Mouse (Mus musculus) neural tube, embryonic 13.5 days (tissue): ENCODE measurements around the gene Birc6. TPM values are rescaled to one million over a fixed set of nuclear protein-coding genes. Genes with fewer than 3 reads are reported as not detected.

Source experiments
- ATAC-seq: fragments of 200-750 bp; cut with Nextera tagmentation; 2 replicates; pipeline ENCODE4 v1.8.0; 2017; ENCODE audit warnings: low read depth, mild to moderate bottlenecking, moderate TSS enrichment, moderate library complexity
- H3K27ac ChIP-seq: fragments of 300-500 bp; sonication (generic); replicated peaks from 2 replicates; pipeline ENCODE4 v1.5.1; 2015; ENCODE audit warnings: moderate library complexity, mild to moderate bottlenecking, inconsistent platforms
- H3K27me3 ChIP-seq: fragments of 300-500 bp; sonication (generic); 2 replicates; pipeline ENCODE4 v1.6.1; 2015; ENCODE audit warnings: mild to moderate bottlenecking, inconsistent platforms
- H3K36me3 ChIP-seq: fragments of 300-500 bp; sonication (generic); 2 replicates; pipeline ENCODE4 v1.6.1; 2015; ENCODE audit warnings: mild to moderate bottlenecking, inconsistent platforms
- H3K4me1 ChIP-seq: fragments of 300-500 bp; sonication (generic); replicated peaks from 2 replicates; pipeline ENCODE4 v1.6.1; 2015; ENCODE audit warnings: inconsistent platforms
- H3K4me2 ChIP-seq: fragments of 300-500 bp; sonication (generic); 2 replicates; pipeline ENCODE4 v1.6.1; 2015; ENCODE audit warnings: inconsistent platforms, mild to moderate bottlenecking, moderate library complexity
- H3K4me3 ChIP-seq: fragments of 300-500 bp; sonication (generic); 2 replicates; pipeline ENCODE4 v1.5.1; 2015; ENCODE audit warnings: mild to moderate bottlenecking, inconsistent platforms
- H3K9ac ChIP-seq: fragments of 300-500 bp; sonication (generic); 2 replicates; pipeline ENCODE4 v1.6.1; 2015; ENCODE audit warnings: moderate library complexity, mild to moderate bottlenecking, inconsistent platforms
- H3K9me3 ChIP-seq: fragments of 300-500 bp; sonication (generic); 2 replicates; pipeline ENCODE4 v1.6.1; 2016; ENCODE audit warnings: inconsistent platforms
- WGBS: fragments of 180-500 bp; shearing (Covaris S2); methylation state at CpG from one replicate; pipeline ENCODE4 v1.1.7; 2015; 5-methylcytosine and 5-hydroxymethylcytosine counted together
- polyA plus RNA-seq: library from polyadenylated mRNA; unstranded; fragments of >200 nt; fragmentation: Nextera tagmentation; extraction: Ambion mirVana; gene quantifications from 2 replicates; pipeline ENCODE4 v1.2.1, GENCODE M21; 2015

Birc6 gene
- polyA plus RNA-seq, 1 experiment from 2014 or later = 99.1 TPM

DNA sequence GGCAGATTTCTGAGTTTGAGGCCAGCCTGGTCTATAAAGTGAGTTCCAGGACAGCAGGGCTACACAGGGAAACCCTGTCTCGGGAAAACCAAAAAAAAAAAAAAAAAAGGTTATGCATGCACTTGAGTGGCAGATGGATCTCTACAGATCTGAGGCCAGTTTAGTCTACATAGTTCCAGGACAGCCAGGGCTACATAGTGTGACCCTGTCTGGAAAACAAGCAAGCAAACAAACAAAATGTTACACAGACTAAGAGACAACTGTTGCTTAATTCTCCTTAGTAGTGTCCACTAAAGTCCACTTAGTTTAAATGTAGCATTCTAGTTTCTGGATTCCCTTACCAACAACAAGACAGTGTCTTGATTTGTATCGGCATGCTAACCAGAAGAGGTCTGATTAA is 2.0 kb upstream of the Birc6 start:
- Histone ChIP-seq H3K4me3 (no peak overlapping the region), H3K4me1 (peaks cover 27% of the 10 kb centered on the region), H3K9me3 (no peaks in the 10 kb centered on the region), H3K9ac (no peak overlapping the region), H3K27ac (no peak overlapping the region), H3K36me3 (no peaks in the 10 kb centered on the region), H3K27me3 (no peaks in the 10 kb centered on the region), H3K4me2 (no peak overlapping the region)
- 87% methylated on average over 2 of the region's 2 CpGs for WGBS
- ATAC-seq = no peak

DNA sequence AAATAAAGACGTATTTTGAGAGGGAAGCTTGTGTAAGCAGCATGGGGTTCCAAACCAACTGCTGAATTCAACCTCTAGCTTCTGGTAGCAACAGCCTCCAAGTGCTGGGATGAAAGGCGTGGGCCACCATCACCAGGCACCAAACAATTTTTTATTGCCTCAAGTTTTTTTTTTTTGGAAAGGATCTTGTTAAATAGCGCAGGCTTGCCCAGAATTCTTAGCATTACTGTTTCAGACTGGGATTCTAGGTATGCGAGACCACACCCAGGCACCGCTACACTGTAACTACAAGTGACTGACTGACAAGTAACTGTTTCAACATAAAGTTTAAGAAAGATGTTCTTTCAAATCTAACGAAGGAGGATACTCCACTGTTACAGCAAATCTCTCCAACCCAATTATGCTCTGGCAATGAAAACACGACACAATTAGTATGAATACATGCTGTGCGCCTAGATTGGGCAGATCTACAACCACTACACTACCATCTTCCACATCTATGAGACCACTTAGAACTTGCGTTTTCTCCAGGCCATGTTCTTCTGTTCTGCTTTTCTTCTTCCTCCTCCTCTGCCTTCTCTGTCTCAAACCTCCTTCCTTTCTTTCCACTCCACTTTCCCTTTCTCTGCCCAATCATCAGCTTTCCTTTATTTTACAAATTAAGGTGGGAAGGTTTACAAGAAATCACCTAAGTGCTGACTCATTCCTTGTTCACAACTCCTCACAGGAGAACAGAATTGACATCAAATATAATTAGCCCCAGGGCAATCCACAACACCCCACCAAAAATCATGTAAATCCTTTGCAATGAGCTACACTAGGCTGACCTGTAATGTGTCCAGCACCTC is 1.1 kb upstream of the Birc6 start:
- 89% methylated on average over 9 of the region's 9 CpGs for WGBS
- no peaks in the 10 kb centered on the region for H3K9me3 ChIP-seq
- H3K27me3 ChIP-seq = no peaks in the 10 kb centered on the region
- H3K4me2 ChIP-seq = peak overlapping the region; percentile 62
- H3K9ac ChIP-seq = peak overlapping the region; percentile 79
- H3K4me3 ChIP-seq = peak overlapping the region; percentile 99
- peak; percentile 0; the same call in 1 of the 2 replicates for ATAC-seq
- H3K27ac ChIP-seq = peak overlapping the region; percentile 97
- H3K36me3 ChIP-seq = no peaks in the 10 kb centered on the region
- peaks cover 27% of the 10 kb centered on the region for H3K4me1 ChIP-seq

DNA sequence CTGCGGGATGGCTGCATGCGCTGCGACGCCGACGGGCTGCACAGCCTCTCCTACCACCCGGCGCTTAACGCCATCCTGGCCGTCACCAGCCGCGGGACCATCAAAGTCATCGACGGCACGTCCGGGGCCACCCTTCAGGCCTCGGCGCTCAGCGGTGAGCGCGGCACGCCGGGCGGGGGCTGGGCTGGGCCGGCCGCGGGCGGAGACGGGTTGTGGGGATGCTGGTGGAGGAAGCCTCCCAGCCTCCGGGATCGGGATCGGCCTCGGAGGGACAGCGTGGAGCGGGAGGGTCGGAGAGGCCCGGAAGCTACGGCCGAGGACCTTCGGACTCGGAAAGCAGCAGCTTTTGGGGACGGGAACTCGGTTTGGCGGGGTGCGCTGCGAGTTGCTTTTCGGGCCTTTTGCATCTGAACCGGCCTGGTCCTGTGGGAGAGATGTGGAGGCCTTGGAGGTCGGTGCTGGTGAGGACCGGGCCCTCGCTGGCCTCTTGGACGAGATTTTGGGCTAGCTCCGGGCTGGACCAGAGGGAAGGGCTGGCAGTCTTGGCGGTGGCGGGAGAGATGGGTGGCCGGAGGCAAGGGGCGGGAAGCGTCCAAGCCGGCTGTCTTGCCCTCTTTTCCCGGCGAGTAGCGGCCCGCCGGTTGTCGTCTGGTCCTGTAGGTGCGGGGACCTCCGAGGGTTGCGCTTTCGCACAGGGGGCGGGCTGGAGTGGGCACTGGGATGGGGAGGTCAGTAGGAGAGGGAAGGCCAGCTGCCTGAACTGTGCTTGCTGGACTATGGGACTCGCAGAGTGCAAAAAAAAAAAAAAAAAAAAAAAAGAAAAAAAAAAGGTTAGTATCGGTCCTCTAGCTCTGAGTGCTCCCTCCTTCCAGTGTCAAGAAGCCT is 795 bp downstream of the Birc6 start:
- Histone ChIP-seq H3K4me2 (peak overlapping the region; percentile 61), H3K36me3 (no peaks in the 10 kb centered on the region), H3K4me3 (peak overlapping the region; percentile 99), H3K27ac (peak overlapping the region; percentile 97), H3K9me3 (no peaks in the 10 kb centered on the region), H3K4me1 (peaks cover 27% of the 10 kb centered on the region), H3K27me3 (no peaks in the 10 kb centered on the region), H3K9ac (peak overlapping the region; percentile 98)
- under 1% methylated on average over 71 of the region's 72 CpGs for WGBS
- peak; percentile 66; the same call in 1 of the 2 replicates for ATAC-seq

DNA sequence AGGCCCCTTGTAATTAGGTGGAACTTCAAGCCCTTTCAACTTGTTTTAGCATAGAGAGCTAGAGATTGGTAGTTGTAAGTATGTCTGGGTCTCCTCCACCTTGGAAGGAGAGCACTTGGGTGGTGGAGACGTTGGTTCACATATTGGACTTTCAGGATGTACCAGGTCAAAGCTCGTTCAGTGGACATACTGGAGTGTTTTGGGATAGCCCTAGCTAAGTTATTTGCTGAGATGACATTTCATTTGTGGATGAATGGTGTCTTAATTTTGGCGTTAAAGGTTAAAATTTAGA is 1.4 kb downstream of the Birc6 start:
- 21% methylated on average over 3 of the region's 3 CpGs for WGBS
- peak overlapping the region; percentile 99 for H3K4me3 ChIP-seq
- H3K27me3 ChIP-seq = no peaks in the 10 kb centered on the region
- H3K4me1 ChIP-seq = peaks cover 27% of the 10 kb centered on the region
- H3K36me3 ChIP-seq = no peaks in the 10 kb centered on the region
- peak overlapping the region; percentile 61 for H3K4me2 ChIP-seq
- ATAC-seq = no peak
- peak overlapping the region; percentile 97; the same call in 1 of the 2 replicates for H3K27ac ChIP-seq
- H3K9me3 ChIP-seq = no peaks in the 10 kb centered on the region
- H3K9ac ChIP-seq = peak overlapping the region; percentile 98

DNA sequence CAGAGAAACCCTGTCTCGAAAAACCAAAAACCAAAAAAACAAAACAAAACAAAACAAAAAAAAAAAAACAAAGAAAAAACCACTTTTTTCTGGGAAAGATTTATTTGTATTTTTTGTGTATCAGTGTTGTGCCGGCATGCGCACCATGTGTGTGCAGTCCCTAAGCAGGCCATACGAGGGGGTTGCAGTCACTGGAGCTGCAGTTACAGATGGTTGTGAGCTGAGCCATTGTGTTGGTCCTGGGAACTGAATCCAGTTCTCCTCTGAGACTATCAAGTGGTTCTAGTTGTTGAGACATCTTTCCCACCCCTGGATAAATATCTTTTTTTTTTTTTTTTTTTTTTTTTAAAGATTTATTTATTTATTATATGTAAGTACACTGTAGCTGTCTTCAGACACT is 6.9 kb downstream of the Birc6 start:
- Histone ChIP-seq H3K27me3 (no peaks in the 10 kb centered on the region), H3K9ac (no peak overlapping the region), H3K9me3 (no peaks in the 10 kb centered on the region), H3K4me3 (no peak overlapping the region), H3K27ac (no peak overlapping the region), H3K4me1 (peaks cover 9% of the 10 kb centered on the region), H3K36me3 (no peaks in the 10 kb centered on the region), H3K4me2 (no peak overlapping the region)
- no peak for ATAC-seq
- over 99% methylated on average over 4 of the region's 4 CpGs for WGBS

DNA sequence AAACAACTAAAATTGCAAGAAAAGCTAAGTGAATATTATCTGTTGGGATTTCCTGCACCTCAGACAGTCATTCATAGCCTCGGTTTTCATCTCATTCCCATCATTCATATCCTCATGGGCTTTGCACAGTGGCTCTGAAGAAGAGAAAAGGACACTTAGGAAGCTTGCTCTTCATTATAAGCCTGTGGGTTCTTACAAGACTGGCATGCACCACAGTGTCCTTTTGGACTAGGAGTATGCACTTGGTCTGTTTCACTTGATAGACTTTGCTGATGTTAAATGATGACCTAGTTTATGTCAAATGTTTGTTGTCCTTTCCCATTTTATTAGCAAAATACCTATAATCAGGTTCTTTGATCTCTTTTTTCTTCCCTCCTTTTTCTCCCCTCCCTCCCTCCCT is 9.4 kb downstream of the Birc6 start:
- Histone ChIP-seq H3K4me3 (no peak overlapping the region), H3K4me1 (no peaks in the 10 kb centered on the region), H3K36me3 (no peaks in the 10 kb centered on the region), H3K27ac (no peak overlapping the region), H3K4me2 (no peak overlapping the region), H3K27me3 (no peaks in the 10 kb centered on the region), H3K9ac (no peak overlapping the region), H3K9me3 (no peaks in the 10 kb centered on the region)
- WGBS = 83% methylated on average over 1 of the region's 1 CpGs
- no peak for ATAC-seq

DNA sequence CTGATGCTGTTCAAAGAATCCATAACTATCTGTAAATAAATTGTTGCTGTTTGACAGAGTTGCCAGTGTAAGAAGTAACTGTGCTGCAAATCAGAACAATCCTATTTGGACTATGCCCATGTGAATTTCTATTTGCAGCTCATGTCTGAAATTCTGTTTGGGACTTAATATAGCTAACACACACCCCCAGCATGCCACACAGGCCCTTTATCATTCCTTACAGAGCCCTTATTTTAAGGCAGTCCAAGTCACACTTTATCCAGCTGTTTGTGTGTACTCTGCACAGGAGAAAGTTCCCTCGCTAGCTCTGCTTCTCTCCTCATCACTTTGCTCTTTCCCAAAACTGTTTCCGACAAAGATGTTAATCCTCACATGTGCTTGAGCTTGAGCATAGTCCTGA is 15.5 kb downstream of the Birc6 start:
- Histone ChIP-seq H3K27ac (no peak overlapping the region), H3K9me3 (no peaks in the 10 kb centered on the region), H3K4me1 (no peaks in the 10 kb centered on the region), H3K4me3 (no peak overlapping the region), H3K36me3 (peaks cover 37% of the 10 kb centered on the region), H3K4me2 (no peak overlapping the region), H3K9ac (no peak overlapping the region), H3K27me3 (no peaks in the 10 kb centered on the region)
- 92% methylated on average over 2 of the region's 2 CpGs for WGBS
- no peak for ATAC-seq

DNA sequence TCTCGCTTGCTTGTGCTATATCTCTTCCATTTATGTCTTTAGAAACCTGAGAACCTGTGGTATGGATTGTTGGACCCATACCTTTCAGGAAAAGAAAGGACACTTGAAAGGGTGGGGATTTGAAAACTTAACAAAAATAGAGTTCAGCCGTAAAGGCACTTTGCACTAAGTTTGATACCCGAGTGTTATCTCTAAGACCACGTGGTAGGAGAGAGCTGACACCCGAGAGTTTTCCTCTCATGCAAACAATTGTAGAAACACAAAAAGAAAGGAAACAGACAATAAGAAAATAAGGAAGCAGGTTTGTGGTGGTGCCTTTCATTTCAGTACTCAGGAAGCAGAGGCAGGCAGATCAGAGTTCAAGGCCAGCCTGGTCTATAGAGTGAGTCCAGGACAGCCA is 26.0 kb downstream of the Birc6 start:
- H3K4me2 ChIP-seq = no peak overlapping the region
- H3K9me3 ChIP-seq = no peaks in the 10 kb centered on the region
- no peak overlapping the region for H3K27ac ChIP-seq
- ATAC-seq = no peak
- H3K9ac ChIP-seq = no peak overlapping the region
- H3K4me1 ChIP-seq = no peaks in the 10 kb centered on the region
- WGBS = 87% methylated on average over 5 of the region's 5 CpGs
- H3K27me3 ChIP-seq = no peaks in the 10 kb centered on the region
- H3K36me3 ChIP-seq = peaks cover 32% of the 10 kb centered on the region
- H3K4me3 ChIP-seq = no peak overlapping the region

DNA sequence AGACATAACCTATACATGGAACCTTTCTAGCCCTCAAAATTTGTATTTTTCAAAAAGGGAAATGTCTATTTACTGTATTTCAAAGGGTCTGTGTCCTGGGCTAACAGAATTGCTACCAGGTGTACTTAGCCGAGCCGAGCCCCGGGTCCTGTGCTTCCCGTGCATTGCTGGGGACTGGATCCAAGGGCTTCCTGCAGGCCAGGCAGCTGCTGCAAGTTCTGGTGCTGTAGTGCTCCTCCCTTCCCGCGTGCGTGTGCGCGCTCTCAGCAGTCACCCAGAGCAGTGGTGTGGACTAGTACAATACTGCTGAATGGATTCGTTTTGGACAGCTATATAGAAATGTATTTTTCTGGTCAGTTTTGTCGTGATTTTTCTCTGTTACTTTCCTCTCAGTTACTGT is 31.8 kb downstream of the Birc6 start:
- Histone ChIP-seq H3K9ac (no peak overlapping the region), H3K9me3 (no peaks in the 10 kb centered on the region), H3K27ac (no peak overlapping the region), H3K36me3 (peaks cover 33% of the 10 kb centered on the region), H3K27me3 (no peaks in the 10 kb centered on the region), H3K4me2 (no peak overlapping the region), H3K4me1 (no peaks in the 10 kb centered on the region), H3K4me3 (no peak overlapping the region)
- 90% methylated on average over 11 of the region's 11 CpGs for WGBS
- no peak for ATAC-seq

DNA sequence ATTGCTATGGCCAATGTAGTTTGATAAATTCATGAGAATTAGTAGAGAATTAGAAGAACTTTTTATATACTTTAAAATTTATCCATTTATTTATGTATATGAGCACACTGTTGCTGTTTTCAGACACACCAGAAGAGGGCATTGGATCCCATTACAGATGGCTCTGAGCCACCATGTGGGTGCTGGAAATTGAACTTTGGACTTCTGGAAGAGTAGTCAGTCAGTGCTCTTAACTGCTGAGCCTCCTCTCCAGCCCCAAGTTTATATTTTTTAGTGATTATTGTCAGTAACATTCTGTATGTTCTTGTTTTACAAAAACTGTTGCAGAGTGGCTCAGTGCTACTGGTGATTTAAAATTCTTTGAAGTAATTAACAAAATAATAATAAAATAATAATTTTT is 36.1 kb downstream of the Birc6 start:
- H3K36me3 ChIP-seq = peaks cover 47% of the 10 kb centered on the region
- no peak overlapping the region for H3K9ac ChIP-seq
- H3K4me2 ChIP-seq = no peak overlapping the region
- no peaks in the 10 kb centered on the region for H3K9me3 ChIP-seq
- H3K4me3 ChIP-seq = no peak overlapping the region
- no peak for ATAC-seq
- H3K27me3 ChIP-seq = no peaks in the 10 kb centered on the region
- H3K27ac ChIP-seq = no peak overlapping the region
- no peaks in the 10 kb centered on the region for H3K4me1 ChIP-seq

DNA sequence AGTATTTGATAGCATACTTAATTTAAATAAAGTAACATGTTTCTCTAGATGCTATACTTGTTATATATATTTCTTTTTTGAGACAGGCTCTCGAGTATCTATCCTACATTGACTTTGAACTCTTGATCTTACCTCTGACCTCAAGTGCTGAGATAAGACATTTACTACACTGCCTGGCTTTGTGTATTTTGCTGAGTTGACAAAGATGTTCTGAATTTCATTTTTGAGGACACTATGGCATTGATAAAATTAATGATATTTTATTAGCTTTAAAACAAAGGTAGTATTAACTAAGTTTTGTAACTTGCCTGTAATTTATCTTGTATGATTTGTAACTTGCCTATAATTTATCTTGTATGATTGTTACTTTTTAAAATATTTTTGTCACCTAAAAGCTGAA is 41.1 kb downstream of the Birc6 start:
- Histone ChIP-seq H3K4me2 (no peak overlapping the region), H3K4me1 (no peaks in the 10 kb centered on the region), H3K36me3 (peaks cover 24% of the 10 kb centered on the region), H3K27me3 (no peaks in the 10 kb centered on the region), H3K4me3 (no peak overlapping the region), H3K9ac (no peak overlapping the region), H3K27ac (no peak overlapping the region), H3K9me3 (no peaks in the 10 kb centered on the region)
- ATAC-seq = no peak
- WGBS = 89% methylated on average over 1 of the region's 1 CpGs

DNA sequence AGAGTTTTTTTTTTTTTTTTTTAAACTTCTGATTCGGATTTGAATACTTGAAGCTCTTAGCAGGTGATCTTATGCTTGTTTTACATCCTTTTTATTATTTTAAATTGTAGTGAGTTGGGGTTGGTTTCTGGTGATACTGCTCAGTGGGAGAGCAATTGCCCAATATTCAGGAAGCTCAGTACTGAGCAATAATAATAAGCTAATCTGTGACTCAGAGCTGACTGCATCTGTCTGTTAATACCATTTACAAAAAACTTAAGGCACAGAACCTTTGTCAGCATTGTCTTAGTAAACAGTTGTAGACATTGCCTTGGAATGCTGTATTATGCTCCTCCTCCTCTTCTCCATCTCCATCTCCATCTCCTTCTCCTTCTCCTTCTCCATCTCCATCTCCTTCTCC is 42.5 kb downstream of the Birc6 start:
- Histone ChIP-seq H3K27ac (no peak overlapping the region), H3K4me2 (no peak overlapping the region), H3K4me3 (no peak overlapping the region), H3K9ac (no peak overlapping the region), H3K9me3 (no peaks in the 10 kb centered on the region), H3K27me3 (no peaks in the 10 kb centered on the region), H3K36me3 (peaks cover 21% of the 10 kb centered on the region), H3K4me1 (no peaks in the 10 kb centered on the region)
- 61% methylated on average over 1 of the region's 1 CpGs for WGBS
- ATAC-seq = no peak
